Mouse (Mus musculus) lung, postnatal 4 days (tissue): ENCODE measurements around the gene Ubqln3.

Experiments used
- DNase-seq, 2 experiments: peaks; one replicate each; pipeline ENCODE4 v3.0.0; 2021

The Ubqln3 gene

DNA sequence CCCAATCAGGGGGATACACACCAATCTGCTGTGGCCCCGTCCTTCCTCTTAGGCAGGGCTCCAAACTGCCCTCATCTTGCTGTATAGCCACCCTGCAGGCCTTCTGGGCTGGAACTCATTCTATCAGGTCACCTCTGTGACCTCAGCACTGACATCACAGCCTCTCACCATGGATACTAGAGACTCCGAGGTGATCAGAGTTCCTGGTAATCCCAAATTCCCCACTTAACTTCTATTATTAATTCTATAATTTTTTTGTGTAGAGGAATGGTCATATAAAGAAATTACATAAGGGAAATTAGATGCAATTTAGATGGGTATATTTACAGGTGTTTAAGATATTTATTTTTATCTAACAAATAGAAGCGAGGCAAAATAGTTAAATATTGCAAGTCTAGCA, at the start of gene Ubqln3:
Gene Ubqln3 (minus strand): TSS at position 101 of the 400 bp plus-strand sequence.
- no peak for DNase-seq

DNA sequence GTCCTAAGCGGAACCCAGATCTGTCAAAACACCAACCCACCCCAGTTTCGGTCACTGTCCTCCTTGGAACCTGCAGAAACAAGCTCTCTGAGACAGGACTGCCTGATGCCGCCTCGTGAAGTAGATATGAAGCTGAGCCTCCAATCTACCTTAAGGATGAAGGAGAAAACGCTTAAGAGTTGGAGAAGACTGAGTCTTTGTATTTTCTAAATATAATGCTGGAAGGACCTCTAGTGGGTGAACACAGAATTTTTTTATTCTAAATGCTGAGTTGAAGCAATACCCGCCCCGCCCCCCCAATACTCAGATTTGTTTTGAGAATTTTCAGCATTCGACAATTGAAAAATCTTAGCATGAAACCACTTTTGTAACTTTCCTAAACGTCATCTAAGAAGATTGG, 48.2 kb upstream of the Ubqln3 start:
- no peak for DNase-seq

DNA sequence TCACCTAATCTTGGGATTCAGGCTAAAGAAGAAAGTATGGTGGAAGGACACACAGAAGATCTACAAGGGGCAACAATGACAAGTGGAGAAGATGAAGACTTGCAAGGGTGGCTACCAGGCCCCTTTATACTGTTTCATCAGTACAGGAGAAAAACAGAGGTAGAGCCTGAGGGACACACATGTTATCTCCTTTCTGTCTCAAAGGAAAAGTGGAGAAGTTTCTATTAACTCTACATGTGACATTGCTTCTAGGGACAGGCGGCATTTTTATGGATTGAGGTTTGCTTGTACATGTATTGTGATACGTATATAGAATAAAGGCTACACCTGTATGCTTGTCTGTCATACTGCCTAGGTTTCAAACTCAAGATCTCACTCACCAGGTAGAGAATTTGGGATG, 40.2 kb upstream of the Ubqln3 start, which contains the start of gene Olfr648:
Gene Olfr648 (minus strand): TSS at position 101 of the 400 bp plus-strand sequence.
- DNase-seq = no peak

DNA sequence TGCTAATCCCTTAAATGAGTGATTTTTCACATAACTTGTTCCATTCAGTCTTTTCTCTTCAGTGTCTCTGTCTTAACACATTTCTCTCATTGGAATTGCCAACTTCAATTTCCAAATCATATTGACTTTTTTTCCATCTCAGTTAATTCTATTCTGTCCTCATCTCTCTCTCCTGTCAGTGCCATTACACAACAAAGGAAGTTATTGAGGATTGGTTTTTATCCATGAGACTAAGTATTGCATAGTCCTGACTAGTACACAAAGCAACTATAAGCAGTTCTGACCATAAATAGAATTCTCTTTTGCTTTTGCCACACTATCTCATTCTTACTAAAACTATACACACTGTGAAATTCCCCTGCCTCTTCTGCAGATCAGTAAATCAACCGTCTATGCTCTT, 36.0 kb upstream of the Ubqln3 start:
- DNase-seq = no peak

DNA sequence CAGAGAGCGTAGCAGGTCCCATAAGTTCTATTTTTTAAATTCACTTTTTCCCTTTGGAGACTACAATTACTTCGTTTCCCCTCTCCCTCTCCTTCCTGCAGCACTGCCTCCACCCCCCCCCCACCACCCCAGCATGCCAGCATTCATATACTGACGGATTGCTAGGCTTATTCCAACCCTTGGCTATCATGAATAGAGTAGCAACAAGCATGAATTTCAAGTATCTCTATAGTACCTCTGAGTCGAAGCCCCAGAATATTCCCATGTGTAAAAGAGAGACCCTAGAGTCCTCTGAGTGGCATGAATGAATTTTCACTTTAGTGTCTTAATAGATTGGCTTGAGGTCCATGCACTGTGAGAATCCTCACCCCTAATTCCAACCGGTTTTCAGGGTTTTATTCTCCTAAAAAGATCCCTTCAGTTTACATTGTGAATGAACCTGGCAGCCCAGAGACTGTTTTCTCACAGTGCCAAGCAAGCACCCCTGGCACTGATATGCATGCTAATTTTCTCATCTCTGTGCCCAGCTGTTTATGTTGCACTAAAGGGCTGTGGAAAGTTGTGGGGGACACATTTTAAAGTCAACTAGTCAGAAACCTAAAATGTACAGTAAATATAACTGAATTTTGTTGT, 35.5 kb upstream of the Ubqln3 start:
- DNase-seq = no peak

DNA sequence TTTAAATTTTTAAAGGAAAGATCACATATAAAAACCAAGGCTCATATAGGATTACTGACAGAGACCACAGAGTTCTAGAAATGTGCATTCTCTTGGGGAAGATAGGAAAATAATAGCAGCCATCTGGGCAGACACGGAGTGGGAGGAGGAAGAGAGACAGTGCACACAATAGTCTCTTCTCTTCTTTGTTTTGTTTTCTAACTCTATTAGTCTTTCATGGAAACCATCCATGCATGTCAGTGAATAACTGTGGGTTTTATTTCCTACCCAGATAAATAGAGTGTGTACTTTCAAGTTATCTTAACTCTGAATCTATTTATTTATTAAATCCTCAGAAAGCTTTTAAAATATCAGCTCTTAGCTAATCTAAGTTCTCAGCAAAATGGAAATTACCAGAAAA, 32.0 kb upstream of the Ubqln3 start:
- no peak for DNase-seq

DNA sequence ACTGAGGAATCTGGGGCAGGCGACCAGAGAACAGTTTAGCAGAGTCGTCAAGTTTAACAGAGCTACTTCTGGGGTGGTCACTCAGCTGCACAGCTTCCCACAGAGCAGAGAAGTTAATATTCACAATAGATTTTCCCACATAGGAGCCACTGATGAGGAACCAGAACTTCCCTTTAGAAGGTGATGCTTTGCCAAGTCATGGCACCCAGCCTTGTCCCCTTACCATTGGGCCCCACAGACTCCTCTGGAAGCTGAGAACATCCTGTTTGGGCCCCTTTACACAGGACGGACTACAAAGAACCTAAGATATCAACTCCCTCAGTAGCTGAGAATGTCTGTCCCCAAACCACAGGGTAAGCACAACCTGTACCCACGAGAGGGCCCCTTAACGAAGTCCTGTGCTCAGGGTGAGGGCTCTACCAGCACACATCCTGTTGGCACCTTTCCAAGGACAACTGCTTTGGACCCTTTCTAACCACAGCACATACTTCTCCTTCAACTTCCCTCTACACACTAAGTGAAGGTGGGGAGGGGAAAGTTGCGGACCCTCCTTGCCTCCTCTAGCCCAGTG, 26.6 kb upstream of the Ubqln3 start:
- DNase-seq = no peak

DNA sequence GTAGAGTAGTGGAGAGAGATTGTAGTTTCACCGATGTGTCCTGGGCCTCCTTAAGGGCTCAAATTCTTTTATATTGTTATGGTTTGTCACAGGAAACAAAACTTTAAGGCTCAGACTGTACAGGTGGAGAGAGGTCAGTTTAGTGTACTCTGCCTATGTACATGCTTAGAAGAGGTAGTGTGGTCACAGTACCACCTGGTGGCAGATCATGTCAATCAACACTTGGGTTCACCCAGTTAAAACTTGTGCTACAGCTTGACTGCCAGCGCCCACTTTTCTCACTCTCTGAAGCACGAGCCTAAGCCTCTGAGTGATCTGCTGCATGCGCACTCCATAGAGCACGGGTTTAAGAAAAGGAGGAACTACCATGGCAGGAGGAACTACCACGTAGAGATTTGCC, 24.0 kb upstream of the Ubqln3 start:
- no peak for DNase-seq

DNA sequence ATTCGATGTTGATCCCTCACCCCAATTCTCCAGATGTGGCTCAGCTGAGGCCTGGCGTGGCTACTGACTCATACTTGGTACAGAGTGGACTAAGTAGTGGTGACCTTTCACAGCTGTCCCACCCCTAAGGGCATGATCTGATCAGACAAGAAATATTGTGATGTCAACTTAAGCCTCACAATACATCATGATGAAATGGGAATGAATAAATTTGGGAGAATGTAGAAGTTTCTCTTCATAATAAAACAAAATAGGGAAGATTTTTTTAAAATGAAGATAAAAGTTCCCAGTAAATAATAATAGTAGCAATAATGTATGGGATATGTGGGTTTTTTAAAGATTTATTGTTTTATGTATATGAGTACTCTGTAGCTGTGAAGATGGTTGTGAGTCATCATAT, 7.4 kb upstream of the Ubqln3 start, which contains the start of gene Ubqlnl:
Gene Ubqlnl (minus strand): TSS at position 101 of the 400 bp plus-strand sequence.
- no peak for DNase-seq

DNA sequence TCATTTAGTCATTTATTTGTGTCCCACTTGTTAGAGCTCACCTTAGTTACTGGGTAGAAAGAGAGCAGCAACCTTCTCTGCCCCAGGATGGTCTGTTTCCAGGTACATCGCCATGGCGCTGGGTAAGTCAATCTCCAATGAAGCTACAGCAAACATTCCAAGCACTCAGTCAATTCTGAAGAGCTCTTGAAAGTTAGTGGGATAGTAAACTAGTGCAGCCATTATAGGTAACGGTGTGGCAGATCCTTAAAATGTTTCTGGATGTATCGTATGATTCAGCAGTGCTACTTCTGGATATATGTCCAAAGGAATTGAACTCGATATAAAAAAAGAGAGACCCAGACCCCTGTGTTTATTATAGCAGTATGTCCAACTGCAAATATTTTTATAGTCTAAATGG, 5.8 kb downstream of the Ubqln3 start, which contains the start of gene Olfr643:
Gene Olfr643 (minus strand): TSS at position 101 of the 400 bp plus-strand sequence.
- DNase-seq = no peak

DNA sequence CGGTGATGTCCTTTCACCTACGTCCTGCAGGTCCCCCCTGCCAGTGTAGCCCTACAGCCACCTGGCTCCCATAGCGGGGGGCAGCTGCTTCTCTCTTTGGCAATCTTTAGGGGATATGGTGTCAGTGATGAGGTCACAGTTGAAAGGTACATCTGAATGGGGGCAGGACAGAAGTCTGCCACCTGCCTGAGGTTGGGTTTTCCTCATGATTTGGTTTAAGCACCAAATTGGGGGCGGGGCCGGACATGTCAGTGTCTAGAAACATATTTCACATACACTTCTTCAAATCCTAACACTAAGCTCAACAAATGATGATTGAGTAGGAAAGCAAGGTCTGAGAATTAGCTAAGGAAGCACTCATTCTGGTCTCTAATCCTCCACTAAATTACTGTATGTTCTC, 13.4 kb downstream of the Ubqln3 start, which contains the start of gene Ubqln5:
Gene Ubqln5 (minus strand): TSS at position 101 of the 400 bp plus-strand sequence.
- no peak for DNase-seq

DNA sequence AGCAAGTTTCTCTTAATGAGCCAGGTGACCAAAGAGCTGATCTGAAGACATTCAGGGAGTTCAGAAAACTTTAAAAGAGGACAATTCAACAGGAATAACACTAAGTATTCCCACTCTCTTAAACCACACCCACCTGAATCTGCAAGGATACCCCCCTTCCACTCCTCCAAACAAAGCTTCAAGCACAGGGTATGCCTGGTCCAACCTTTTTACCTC, 38.4 kb downstream of the Ubqln3 start, which contains the start of gene Olfr646:
Gene Olfr646 (plus strand): TSS at position 117 of the 216 bp plus-strand sequence.
- DNase-seq = no peak

DNA sequence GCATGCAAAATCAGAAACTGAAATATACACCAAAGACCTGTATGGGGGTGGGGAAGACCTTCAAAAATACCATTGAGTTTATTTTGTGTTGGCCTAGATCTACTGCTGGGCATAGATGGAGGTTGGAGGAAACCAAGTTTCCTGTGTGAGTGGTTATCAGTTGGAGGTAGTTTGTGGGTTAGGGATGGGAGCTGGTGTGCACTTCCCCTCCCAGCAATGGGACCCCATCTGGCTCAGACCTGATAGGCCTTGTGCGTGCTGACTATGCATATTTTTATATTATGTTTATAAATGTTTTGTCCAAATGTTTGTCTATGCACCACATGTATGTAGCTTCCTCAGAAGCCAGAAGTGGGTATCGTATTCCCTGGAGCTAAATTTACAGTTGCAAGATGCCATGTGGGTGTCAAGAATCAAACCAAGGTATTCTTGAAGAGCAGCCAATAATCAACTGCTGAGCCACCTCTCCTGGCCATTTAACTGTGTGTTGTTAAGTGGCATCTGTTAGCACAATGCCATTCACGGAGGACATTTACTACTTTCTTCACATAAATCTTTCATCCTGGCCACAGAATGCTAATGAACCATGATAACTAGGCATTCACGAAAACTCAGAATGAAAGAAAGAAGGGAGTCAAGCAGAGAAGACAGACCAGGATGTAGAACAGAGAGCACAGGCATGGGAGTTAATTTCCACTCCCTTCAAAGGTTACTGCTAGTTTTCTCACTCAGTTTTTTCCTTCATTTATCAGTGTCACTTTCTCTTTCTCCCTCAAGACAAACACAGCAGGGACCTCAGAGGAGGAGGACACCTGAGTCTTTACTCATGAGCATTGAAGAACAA, 38.9 kb downstream of the Ubqln3 start:
- DNase-seq = no peak
